ENCODE assay signal across 10 mouse cellular contexts in genomic region chr9:72655602-72656001, GRCm38 (mm10). TPM values are rescaled to one million over a fixed set of nuclear protein-coding genes. Genes with fewer than 3 reads are reported as not detected.
DNase-seq lines count a peak whose midpoint lies in the region; ATAC-seq lines count a peak whose summit lies in the region.
"Had no signal": no experiment of that assay in that cellular context is flagged by ENCODE, and none has a peak within 500 bp of the region (broad histone marks: within the 10 kb centered on the region; RNA-seq: fewer than 3 reads in every experiment).

No protein-coding gene starts in this region.

- peak overlapping the region; percentile 74 for H3K27ac ChIP-seq in forebrain, embryonic 10.5 days
- no peak overlapping the region for H3K27ac ChIP-seq in forebrain, embryonic 15.5 days (replicated peaks)
- peak overlapping the region; percentile 57 for H3K27ac ChIP-seq in hindbrain, embryonic 10.5 days
- no peak overlapping the region for H3K27ac ChIP-seq in hindbrain, embryonic 11.5 days (ENCODE audit: low read depth, low read length)
- peak overlapping the region; percentile 44; the same call in 1 of the 2 replicates for H3K27ac ChIP-seq in embryonic facial prominence, embryonic 13.5 days
- H3K27ac ChIP-seq in limb, embryonic 13.5 days = peak overlapping the region; percentile 80
- H3K27ac ChIP-seq: hindbrain, embryonic 14.5 days had no signal

- WGBS in forebrain, embryonic 10.5 days = 87% methylated on average over 5 of the region's 5 CpGs
- WGBS in forebrain, embryonic 15.5 days = 73% methylated on average over 5 of the region's 5 CpGs
- 68% methylated on average over 5 of the region's 5 CpGs for WGBS in hindbrain, embryonic 10.5 days
- WGBS in hindbrain, embryonic 11.5 days = 72% methylated on average over 5 of the region's 5 CpGs
- 75% methylated on average over 5 of the region's 5 CpGs for WGBS in embryonic facial prominence, embryonic 13.5 days
- 68% methylated on average over 5 of the region's 5 CpGs for WGBS in limb, embryonic 13.5 days

- no peaks in the 10 kb centered on the region for H3K9me3 ChIP-seq in forebrain, embryonic 10.5 days
- no peaks in the 10 kb centered on the region for H3K9me3 ChIP-seq in forebrain, embryonic 15.5 days
- no peaks in the 10 kb centered on the region for H3K9me3 ChIP-seq in hindbrain, embryonic 10.5 days
- H3K9me3 ChIP-seq in hindbrain, embryonic 11.5 days (ENCODE audit: control insufficient read depth, low read length) = no peaks in the 10 kb centered on the region
- no peaks in the 10 kb centered on the region for H3K9me3 ChIP-seq in embryonic facial prominence, embryonic 13.5 days
- no peaks in the 10 kb centered on the region for H3K9me3 ChIP-seq in limb, embryonic 13.5 days

- no peaks in the 10 kb centered on the region for H3K27me3 ChIP-seq in forebrain, embryonic 10.5 days (ENCODE audit: poor library complexity, severe bottlenecking)
- H3K27me3 ChIP-seq in forebrain, embryonic 15.5 days = no peaks in the 10 kb centered on the region
- no peaks in the 10 kb centered on the region for H3K27me3 ChIP-seq in hindbrain, embryonic 10.5 days (ENCODE audit: insufficient read depth, poor library complexity, severe bottlenecking)
- no peaks in the 10 kb centered on the region for H3K27me3 ChIP-seq in hindbrain, embryonic 11.5 days (ENCODE audit: control insufficient read depth, insufficient read depth, low read length)
- no peaks in the 10 kb centered on the region for H3K27me3 ChIP-seq in embryonic facial prominence, embryonic 13.5 days
- H3K27me3 ChIP-seq in limb, embryonic 13.5 days = no peaks in the 10 kb centered on the region

- H3K36me3 ChIP-seq in forebrain, embryonic 10.5 days (replicated peaks) = no peaks in the 10 kb centered on the region
- no peaks in the 10 kb centered on the region for H3K36me3 ChIP-seq in forebrain, embryonic 15.5 days
- no peaks in the 10 kb centered on the region for H3K36me3 ChIP-seq in hindbrain, embryonic 10.5 days
- H3K36me3 ChIP-seq in hindbrain, embryonic 11.5 days (ENCODE audit: control insufficient read depth, insufficient read depth, low read length) = no peaks in the 10 kb centered on the region
- no peaks in the 10 kb centered on the region for H3K36me3 ChIP-seq in embryonic facial prominence, embryonic 13.5 days
- H3K36me3 ChIP-seq in limb, embryonic 13.5 days = no peaks in the 10 kb centered on the region

- H3K4me1 ChIP-seq in forebrain, embryonic 10.5 days = peaks cover 64% of the 10 kb centered on the region
- H3K4me1 ChIP-seq in forebrain, embryonic 15.5 days = 0 out of 2 replicates have a peak, but pooled peaks cover 7% of the 10 kb centered on the region
- peaks cover 60% of the 10 kb centered on the region for H3K4me1 ChIP-seq in hindbrain, embryonic 10.5 days (replicated peaks)
- no peaks in the 10 kb centered on the region for H3K4me1 ChIP-seq in hindbrain, embryonic 11.5 days (replicated peaks; ENCODE audit: control insufficient read depth, insufficient read depth, low read length)
- peaks cover 49% of the 10 kb centered on the region for H3K4me1 ChIP-seq in embryonic facial prominence, embryonic 13.5 days
- H3K4me1 ChIP-seq in limb, embryonic 13.5 days = peaks cover 56% of the 10 kb centered on the region

- H3K4me3 ChIP-seq in forebrain, embryonic 10.5 days = no peak overlapping the region
- H3K4me3 ChIP-seq in forebrain, embryonic 15.5 days = no peak overlapping the region
- no peak overlapping the region for H3K4me3 ChIP-seq in hindbrain, embryonic 10.5 days
- H3K4me3 ChIP-seq in hindbrain, embryonic 11.5 days (ENCODE audit: low read depth, low read length) = no peak overlapping the region
- H3K4me3 ChIP-seq in embryonic facial prominence, embryonic 13.5 days = no peak overlapping the region
- H3K4me3 ChIP-seq in limb, embryonic 13.5 days = no peak overlapping the region
- H3K4me3 ChIP-seq: erythroblast, embryonic 14.5 days had no signal

- no peak for DNase-seq in forebrain, embryonic 10.5 days (ENCODE audit: extremely low spot score, low spot score)
- DNase-seq in hindbrain, embryonic 10.5 days (ENCODE audit: low spot score) = no peak
- DNase-seq in hindbrain, embryonic 11.5 days (ENCODE audit: low spot score) = no peak
- DNase-seq in layer of hippocampus, adult 9-11 months = no peak
- no peak for DNase-seq in adrenal gland, postnatal 25 days

- no peak overlapping the region for H3K9ac ChIP-seq in forebrain, embryonic 15.5 days (replicated peaks)
- no peak overlapping the region for H3K9ac ChIP-seq in hindbrain, embryonic 11.5 days (ENCODE audit: low read depth, low read length)
- H3K9ac ChIP-seq in embryonic facial prominence, embryonic 13.5 days = no peak overlapping the region
- H3K9ac ChIP-seq in limb, embryonic 13.5 days = no peak overlapping the region
- H3K9ac ChIP-seq: hindbrain, embryonic 14.5 days had no signal

- no peak overlapping the region for H3K4me2 ChIP-seq in forebrain, embryonic 15.5 days (replicated peaks)
- H3K4me2 ChIP-seq in hindbrain, embryonic 11.5 days (replicated peaks; ENCODE audit: low read depth, low read length) = no peak overlapping the region
- H3K4me2 ChIP-seq in embryonic facial prominence, embryonic 13.5 days = no peak overlapping the region
- H3K4me2 ChIP-seq in limb, embryonic 13.5 days (replicated peaks) = no peak overlapping the region
- H3K4me2 ChIP-seq: hindbrain, embryonic 14.5 days had no signal

- ATAC-seq in forebrain, embryonic 15.5 days (replicated peaks) = no peak
- ATAC-seq in hindbrain, embryonic 11.5 days (ENCODE audit: low FRiP score) = no peak
- ATAC-seq in embryonic facial prominence, embryonic 13.5 days (ENCODE audit: insufficient number of reproducible peaks, insufficient read depth, low FRiP score, low TSS enrichment, low read depth) = no peak
- ATAC-seq in limb, embryonic 13.5 days (ENCODE audit: low FRiP score, low read depth) = no peak

RNA-seq across cellular contexts. Expression of gene Nedd4, which starts 6.5 kb away (rescaled TPM):
- polyA plus RNA-seq in forebrain, embryonic 10.5 days (2016; fragmentation: Nextera tagmentation; extraction: Ambion mirVana) = 634 and 643 TPM in 2 replicates
- 433 and 447 TPM in 2 replicates for polyA plus RNA-seq in forebrain, embryonic 15.5 days (2015; fragmentation: Nextera tagmentation; extraction: Ambion mirVana)
- polyA plus RNA-seq in hindbrain, embryonic 10.5 days (2016; fragmentation: Nextera tagmentation; extraction: Ambion mirVana) = 556 and 636 TPM in 2 replicates
- 708 and 779 TPM in 2 replicates for polyA plus RNA-seq in hindbrain, embryonic 11.5 days (2014; fragmentation: Nextera tagmentation; extraction: Ambion mirVana)
- polyA plus RNA-seq in embryonic facial prominence, embryonic 13.5 days (2015; fragmentation: Nextera tagmentation; extraction: Ambion mirVana) = 659 and 711 TPM in 2 replicates
- 754 and 779 TPM in 2 replicates for polyA plus RNA-seq in limb, embryonic 13.5 days (2015; fragmentation: Nextera tagmentation; extraction: Ambion mirVana)
- total RNA-seq in adrenal gland, postnatal 25 days (2021) = 418 and 467 TPM in 2 replicates

Comparison
In these comparisons a context has a peak if more than half of its experiments do, and no peak if none do; other contexts are left out.
1. H3K27ac ChIP-seq: peak in forebrain, embryonic 10.5 days (single experiment), hindbrain, embryonic 10.5 days (single experiment), embryonic facial prominence, embryonic 13.5 days (single experiment) and limb, embryonic 13.5 days (single experiment); none in forebrain, embryonic 15.5 days (single experiment) and hindbrain, embryonic 11.5 days (single experiment).